30 mouse cellular contexts compared by ENCODE assay signal in the genomic region with DNA sequence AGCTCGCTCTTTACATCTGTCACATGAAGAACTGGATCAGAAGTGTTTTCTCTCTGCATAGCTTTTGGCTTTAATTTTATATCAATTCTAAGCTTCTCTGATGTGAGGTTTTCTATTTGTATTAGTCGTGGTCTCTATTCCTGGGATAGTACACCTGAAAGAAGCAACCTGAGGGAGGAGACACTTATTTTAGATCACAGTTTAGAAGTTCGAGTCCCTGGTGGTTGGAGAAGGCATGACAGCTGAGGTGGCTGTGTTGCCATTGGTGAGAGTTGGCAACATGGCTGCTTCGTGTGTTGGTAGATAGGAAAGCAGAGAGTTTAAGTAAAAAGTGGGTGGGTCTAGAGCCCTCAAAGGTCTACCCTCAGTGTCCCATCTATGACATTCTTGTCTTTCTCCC.
A peak's percentile ranks its signal among the peaks of the same experiment; 100 is the strongest.
DNase-seq lines count a peak whose midpoint lies in the region; ATAC-seq and TF ChIP-seq lines count a peak whose summit lies in the region.
"Had no signal": no experiment of that assay in that cellular context is flagged by ENCODE, and none has a peak within 500 bp of the region (broad histone marks: within the 10 kb centered on the region; RNA-seq: fewer than 3 reads in every experiment).

No protein-coding gene starts in this region.

- H3K9me3 ChIP-seq in forebrain, postnatal 0 days (ENCODE audit: low read length), result no peaks in the 10 kb centered on the region
- no peaks in the 10 kb centered on the region for H3K9me3 ChIP-seq in forebrain, embryonic 10.5 days
- H3K9me3 ChIP-seq in kidney, embryonic 14.5 days (ENCODE audit: control insufficient read depth, low read length), result no peaks in the 10 kb centered on the region
- no peaks in the 10 kb centered on the region for H3K9me3 ChIP-seq in lung, postnatal 0 days (ENCODE audit: low read length)
- H3K9me3 ChIP-seq: embryonic facial prominence, embryonic 10.5 days; embryonic facial prominence, embryonic 15.5 days; forebrain, embryonic 13.5 days; heart, embryonic 10.5 days; heart, embryonic 15.5 days; hindbrain, embryonic 12.5 days; limb, embryonic 13.5 days; liver, embryonic 12.5 days; midbrain, embryonic 10.5 days; neural tube, embryonic 15.5 days; stomach, embryonic 15.5 days had no signal

- no peaks in the 10 kb centered on the region for H3K36me3 ChIP-seq in forebrain, postnatal 0 days (ENCODE audit: insufficient read depth)
- no peaks in the 10 kb centered on the region for H3K36me3 ChIP-seq in forebrain, embryonic 10.5 days (replicated peaks)
- H3K36me3 ChIP-seq in kidney, adult 2 months (ENCODE audit: control insufficient read depth, insufficient read depth, low read length), result no peaks in the 10 kb centered on the region
- H3K36me3 ChIP-seq in kidney, embryonic 14.5 days (ENCODE audit: control insufficient read depth, insufficient read depth, low read length), result no peaks in the 10 kb centered on the region
- H3K36me3 ChIP-seq in lung, postnatal 0 days (ENCODE audit: insufficient read depth, low read length), result no peaks in the 10 kb centered on the region
- H3K36me3 ChIP-seq: embryonic facial prominence, embryonic 10.5 days; embryonic facial prominence, embryonic 15.5 days; heart, embryonic 10.5 days; heart, embryonic 15.5 days; hindbrain, embryonic 12.5 days; limb, embryonic 13.5 days; liver, embryonic 12.5 days; midbrain, embryonic 10.5 days; neural tube, embryonic 15.5 days; stomach, embryonic 15.5 days had no signal

- no peak overlapping the region for H3K4me3 ChIP-seq in forebrain, postnatal 0 days (ENCODE audit: low read depth, low read length)
- no peak overlapping the region for H3K4me3 ChIP-seq in forebrain, embryonic 10.5 days
- no peak overlapping the region for H3K4me3 ChIP-seq in kidney, adult 2 months (ENCODE audit: insufficient read depth, low read depth, low read length)
- no peak overlapping the region for H3K4me3 ChIP-seq in kidney, embryonic 14.5 days (ENCODE audit: low read length)
- no peak overlapping the region for H3K4me3 ChIP-seq in lung, postnatal 0 days (ENCODE audit: low read depth, low read length)
- H3K4me3 ChIP-seq: embryonic facial prominence, embryonic 10.5 days; embryonic facial prominence, embryonic 15.5 days; forebrain, embryonic 13.5 days; heart, embryonic 10.5 days; heart, embryonic 15.5 days; hindbrain, embryonic 12.5 days; limb, embryonic 13.5 days; liver, embryonic 12.5 days; midbrain, embryonic 10.5 days; neural tube, embryonic 15.5 days; stomach, embryonic 15.5 days had no signal

- H3K4me2 ChIP-seq in forebrain, postnatal 0 days (ENCODE audit: low read depth), result no peak overlapping the region
- H3K4me2 ChIP-seq in kidney, embryonic 14.5 days (replicated peaks; ENCODE audit: low read depth, low read length), result no peak overlapping the region
- H3K4me2 ChIP-seq in lung, postnatal 0 days (replicated peaks; ENCODE audit: low read depth, low read length), result no peak overlapping the region
- H3K4me2 ChIP-seq: embryonic facial prominence, embryonic 15.5 days; forebrain, embryonic 13.5 days; heart, embryonic 15.5 days; hindbrain, embryonic 12.5 days; limb, embryonic 13.5 days; liver, embryonic 12.5 days; neural tube, embryonic 15.5 days; stomach, embryonic 15.5 days had no signal

- no peak for TF ChIP-seq POLR2A in kidney, adult 2 months (IDR thresholded peaks at IDR 0.05; ENCODE audit: low read depth, low read length)

- no peak overlapping the region for H3K9ac ChIP-seq in forebrain, postnatal 0 days
- no peak overlapping the region for H3K9ac ChIP-seq in kidney, embryonic 14.5 days (ENCODE audit: low read depth, low read length)
- no peak overlapping the region for H3K9ac ChIP-seq in lung, postnatal 0 days (replicated peaks; ENCODE audit: low read depth)
- H3K9ac ChIP-seq: embryonic facial prominence, embryonic 15.5 days; forebrain, embryonic 13.5 days; heart, embryonic 15.5 days; hindbrain, embryonic 12.5 days; limb, embryonic 13.5 days; liver, embryonic 12.5 days; liver, postnatal 0 days; neural tube, embryonic 15.5 days; stomach, embryonic 15.5 days had no signal

- no peak overlapping the region for H3K27ac ChIP-seq in forebrain, postnatal 0 days (ENCODE audit: low read depth, low read length)
- no peak overlapping the region for H3K27ac ChIP-seq in forebrain, embryonic 10.5 days
- H3K27ac ChIP-seq in kidney, adult 2 months (ENCODE audit: insufficient read depth, low read depth, low read length), result no peak overlapping the region
- H3K27ac ChIP-seq in kidney, embryonic 14.5 days (ENCODE audit: low read depth, low read length), result no peak overlapping the region
- no peak overlapping the region for H3K27ac ChIP-seq in lung, postnatal 0 days (ENCODE audit: low read length)
- H3K27ac ChIP-seq: embryonic facial prominence, embryonic 10.5 days; embryonic facial prominence, embryonic 15.5 days; forebrain, embryonic 13.5 days; heart, embryonic 10.5 days; heart, embryonic 15.5 days; hindbrain, embryonic 12.5 days; hindbrain, postnatal 0 days; limb, embryonic 13.5 days; liver, embryonic 12.5 days; midbrain, embryonic 10.5 days; neural tube, embryonic 15.5 days; stomach, embryonic 15.5 days had no signal

- H3K4me1 ChIP-seq in forebrain, postnatal 0 days (ENCODE audit: insufficient read depth), result no peaks in the 10 kb centered on the region
- H3K4me1 ChIP-seq in forebrain, embryonic 10.5 days, result no peaks in the 10 kb centered on the region
- H3K4me1 ChIP-seq in kidney, adult 2 months (ENCODE audit: control insufficient read depth, insufficient read depth, low read length), result 0 out of 2 replicates have a peak, but pooled peaks cover under 1% of the 10 kb centered on the region
- H3K4me1 ChIP-seq in kidney, embryonic 14.5 days (ENCODE audit: control insufficient read depth, insufficient read depth, low read length), result no peaks in the 10 kb centered on the region
- no peaks in the 10 kb centered on the region for H3K4me1 ChIP-seq in lung, postnatal 0 days (ENCODE audit: insufficient read depth, low read depth, low read length)
- H3K4me1 ChIP-seq: embryonic facial prominence, embryonic 10.5 days; forebrain, embryonic 13.5 days; heart, embryonic 10.5 days; heart, embryonic 15.5 days; hindbrain, embryonic 12.5 days; liver, embryonic 12.5 days; midbrain, embryonic 10.5 days; neural tube, embryonic 15.5 days; stomach, embryonic 15.5 days had no signal

- WGBS in forebrain, postnatal 0 days, result 91% methylated on average over 4 of the region's 4 CpGs
- 89% methylated on average over 4 of the region's 4 CpGs for WGBS in forebrain, embryonic 10.5 days
- WGBS in kidney, adult 2 months, result 91% methylated on average over 4 of the region's 4 CpGs
- WGBS in kidney, embryonic 14.5 days, result 89% methylated on average over 4 of the region's 4 CpGs
- WGBS in lung, postnatal 0 days, result 94% methylated on average over 4 of the region's 4 CpGs

- no peak for ATAC-seq in forebrain, postnatal 0 days
- no peak for ATAC-seq in kidney, embryonic 14.5 days (ENCODE audit: low FRiP score, low TSS enrichment)
- no peak for ATAC-seq in lung, postnatal 0 days
- ATAC-seq: forebrain, embryonic 13.5 days; hindbrain, postnatal 0 days; liver, embryonic 12.5 days; liver, postnatal 0 days had no signal

- no peak for TF ChIP-seq EP300 in lung, postnatal 0 days (IDR thresholded peaks at IDR 0.05)

- H3K27me3 ChIP-seq in forebrain, postnatal 0 days (ENCODE audit: insufficient read depth, low read length), result no peaks in the 10 kb centered on the region
- H3K27me3 ChIP-seq in forebrain, embryonic 10.5 days (ENCODE audit: poor library complexity, severe bottlenecking), result no peaks in the 10 kb centered on the region
- no peaks in the 10 kb centered on the region for H3K27me3 ChIP-seq in kidney, adult 2 months (replicated peaks; ENCODE audit: control insufficient read depth, insufficient read depth, low read length)
- no peaks in the 10 kb centered on the region for H3K27me3 ChIP-seq in kidney, embryonic 14.5 days (ENCODE audit: control insufficient read depth, insufficient read depth, low read length)
- H3K27me3 ChIP-seq in lung, postnatal 0 days (replicated peaks; ENCODE audit: insufficient read depth, low read length), result no peaks in the 10 kb centered on the region
- H3K27me3 ChIP-seq: embryonic facial prominence, embryonic 15.5 days; forebrain, embryonic 13.5 days; heart, embryonic 15.5 days; hindbrain, embryonic 12.5 days; liver, embryonic 12.5 days; neural tube, embryonic 15.5 days; stomach, embryonic 15.5 days had no signal

- TF ChIP-seq CTCF in forebrain, postnatal 0 days (IDR thresholded peaks at IDR 0.05; ENCODE audit: low read depth), result 0 out of 2 replicates have a peak, but pooled peaks have one; percentile 9
- TF ChIP-seq CTCF in kidney, adult 2 months (conservative IDR thresholded peaks at IDR 0.05; ENCODE audit: insufficient read depth, insufficient read length, low read depth, low read length), result 0 out of 2 replicates have a peak, but pooled peaks have one; percentile 12
- TF ChIP-seq CTCF in lung, postnatal 0 days (IDR thresholded peaks at IDR 0.05), result peak; percentile 28; the same call in 1 of the 2 replicates

- DNase-seq in forebrain, postnatal 0 days, result no peak
- no peak for DNase-seq in forebrain, embryonic 10.5 days (ENCODE audit: extremely low spot score, low spot score)
- DNase-seq in kidney, adult 2 months, result no peak
- no peak for DNase-seq in lung, postnatal 0 days (ENCODE audit: low spot score)
- no peak for DNase-seq in lung, postnatal 14 days
- DNase-seq in R1 (ENCODE audit: low read depth, low spot score), result peak; percentile 13
- DNase-seq in thymus, postnatal 4 days, result no peak
- DNase-seq: adrenal gland, adult 8-10 months; cerebellum, adult 8-10 months; cerebellum, postnatal 25 days; kidney, adult 11 months; kidney, postnatal 10 days; layer of hippocampus, adult 9-11 months; liver, postnatal 0 days; retina, postnatal 1 day; right cerebral cortex, postnatal 25 days; thymus, postnatal 14 days had no signal
